Mouse (Mus musculus): ENCODE results near the gene Vav1. TPM values are rescaled to one million over a fixed set of nuclear protein-coding genes. Genes with fewer than 3 reads are reported as not detected.
A peak's percentile ranks its signal among the peaks of the same experiment; 100 is the strongest.

Vav1 gene
- polyA plus RNA-seq, 1 experiment, result 112 TPM

DNA sequence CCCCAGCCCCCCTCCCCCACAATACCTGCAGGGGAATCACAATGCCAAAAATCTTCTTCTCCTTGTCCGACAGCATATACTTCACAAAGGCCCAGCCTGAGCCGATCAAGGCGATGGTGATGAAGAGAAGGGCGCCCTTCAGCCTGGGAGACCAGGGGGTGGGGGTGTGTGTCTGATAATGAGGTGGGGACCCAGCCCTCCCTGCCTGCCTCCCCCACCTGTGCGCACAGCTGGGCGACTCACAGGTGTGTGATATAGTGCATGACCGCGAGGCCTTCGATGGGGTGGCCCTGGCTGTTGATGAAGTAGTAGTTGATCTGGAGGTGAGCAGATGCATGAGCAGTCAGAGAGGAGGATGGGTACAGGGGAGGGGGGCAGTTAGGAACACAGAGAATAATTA, 41.7 kb upstream of the Vav1 start:
- 93% methylated on average over 9 of the region's 9 CpGs for WGBS
- no peak overlapping the region for H3K4me3 ChIP-seq (replicated peaks; ENCODE audit: control insufficient read depth, low read depth, low read length)
- TF ChIP-seq POLR2A (IDR thresholded peaks at IDR 0.05; ENCODE audit: borderline replicate concordance, control insufficient read depth, low read depth, low read length) (no peak), CTCF (IDR thresholded peaks at IDR 0.05; ENCODE audit: control insufficient read depth, insufficient read depth, low read length) (no peak)
- H3K4me1 ChIP-seq (ENCODE audit: control insufficient read depth, insufficient read depth, low read length), result no peaks in the 10 kb centered on the region
- no peak overlapping the region for H3K27ac ChIP-seq (ENCODE audit: control insufficient read depth, insufficient read depth, low read depth, low read length, poor library complexity)

DNA sequence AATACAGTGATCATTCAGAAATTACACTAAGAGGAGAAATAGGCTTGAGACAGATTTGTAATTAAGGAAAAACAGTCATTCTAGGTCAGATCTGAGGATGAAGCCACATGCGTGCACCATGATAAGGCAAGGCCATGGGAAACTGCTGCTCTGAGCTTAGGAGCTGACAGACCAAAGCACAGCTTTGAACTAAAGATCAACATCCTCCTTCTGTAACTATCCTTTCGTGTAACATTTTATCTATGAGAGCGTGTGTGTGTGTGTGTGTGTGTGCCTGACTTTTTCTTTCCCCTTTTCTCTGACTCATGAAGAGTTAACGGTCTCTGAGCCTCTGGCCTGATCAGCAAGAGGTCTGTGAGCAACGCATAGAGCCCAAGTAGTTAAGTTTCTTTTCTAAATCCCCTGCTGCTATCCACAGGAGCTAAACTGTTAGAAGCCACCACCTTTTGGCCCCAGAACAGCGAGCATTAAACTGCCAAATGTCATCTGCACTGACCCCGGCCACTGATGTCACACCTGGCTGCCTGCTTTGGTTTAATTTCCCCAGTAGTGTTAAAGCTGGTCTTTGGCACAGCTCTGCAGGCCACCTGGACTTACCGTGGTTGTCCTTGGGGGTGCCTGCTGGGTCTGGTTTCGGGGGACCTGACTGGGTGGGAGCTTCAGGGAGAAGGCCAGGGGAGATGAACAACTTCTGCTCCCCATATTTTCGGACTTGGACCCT, 35.1 kb upstream of the Vav1 start:
- Histone ChIP-seq H3K27ac (ENCODE audit: control insufficient read depth, insufficient read depth, low read depth, low read length, poor library complexity) (no peak overlapping the region), H3K4me1 (ENCODE audit: control insufficient read depth, insufficient read depth, low read length) (peaks cover 4% of the 10 kb centered on the region; the same call in 1 of the 2 replicates), H3K4me3 (replicated peaks; ENCODE audit: control insufficient read depth, low read depth, low read length) (no peak overlapping the region)
- no peak for TF ChIP-seq CTCF (IDR thresholded peaks at IDR 0.05; ENCODE audit: control insufficient read depth, insufficient read depth, low read length)
- TF ChIP-seq POLR2A (IDR thresholded peaks at IDR 0.05; ENCODE audit: borderline replicate concordance, control insufficient read depth, low read depth, low read length), result no peak
- 79% methylated on average over 10 of the region's 10 CpGs for WGBS

DNA sequence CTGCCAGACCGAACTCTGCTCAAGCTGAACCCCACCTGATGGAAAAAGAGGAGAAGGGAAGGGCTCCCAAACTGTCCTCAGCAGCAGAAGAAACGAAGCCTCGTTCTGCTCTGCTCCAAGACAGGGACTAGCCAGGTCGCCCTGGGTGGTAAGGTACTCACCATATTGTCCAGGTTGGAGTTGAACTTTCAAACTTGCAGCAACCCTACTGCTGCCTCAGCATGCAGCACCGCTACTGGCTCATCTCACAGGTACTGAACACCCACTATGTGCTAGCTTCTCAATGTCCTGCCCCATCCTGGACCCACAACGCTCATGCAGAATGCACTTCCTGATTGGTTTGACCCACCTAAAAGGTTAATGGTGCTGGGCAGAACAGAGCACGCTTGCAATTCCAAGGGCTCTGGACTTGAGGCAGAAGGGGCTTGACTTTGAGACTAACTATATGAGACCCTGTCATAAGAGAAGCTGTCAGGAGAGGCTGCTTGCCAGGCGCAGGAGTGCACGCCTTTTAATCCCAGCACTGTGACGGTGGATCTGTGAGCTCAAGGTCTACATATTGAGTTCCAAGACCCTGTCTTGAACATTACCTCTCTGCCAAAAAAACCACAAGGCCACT, 33.5 kb upstream of the Vav1 start:
- 85% methylated on average over 10 of the region's 10 CpGs for WGBS

DNA sequence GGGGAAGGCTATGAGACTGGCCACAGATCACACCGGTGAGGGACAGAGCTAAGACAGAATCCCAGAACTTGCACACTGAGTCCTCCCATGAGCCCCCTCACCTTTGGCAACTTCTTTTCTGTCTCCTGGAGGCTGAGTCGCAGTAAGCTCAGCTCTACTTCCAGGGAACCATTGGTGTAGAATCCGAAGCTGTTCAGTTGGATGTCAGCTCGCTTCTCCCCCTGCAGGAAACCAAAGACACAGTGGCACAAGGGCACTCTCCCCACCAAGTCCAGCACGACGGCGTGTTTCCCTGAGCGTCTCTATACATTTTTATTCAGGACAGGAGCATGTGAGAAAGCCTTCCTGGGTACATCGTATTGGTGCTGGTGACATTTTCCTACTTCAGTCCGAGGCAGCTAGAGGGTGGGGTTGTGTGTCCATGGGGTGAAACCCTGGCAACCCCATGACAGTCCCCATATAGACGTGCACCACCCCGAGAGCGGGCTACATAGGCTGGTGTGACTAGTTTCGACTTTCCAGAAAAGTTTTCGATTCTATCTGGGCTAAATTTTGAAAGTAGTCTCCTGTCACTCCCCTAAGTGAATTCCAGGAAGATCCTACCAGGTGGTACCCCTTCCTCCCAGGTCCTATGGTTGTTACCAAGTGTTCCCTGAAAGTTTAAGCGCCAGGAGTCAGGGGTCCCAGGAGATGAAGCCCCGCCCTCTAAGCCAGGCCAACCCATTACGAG, 32.1 kb upstream of the Vav1 start:
- H3K27ac ChIP-seq (ENCODE audit: control insufficient read depth, insufficient read depth, low read depth, low read length, poor library complexity), result peak overlapping the region; percentile 71
- H3K4me3 ChIP-seq (replicated peaks; ENCODE audit: control insufficient read depth, low read depth, low read length), result peak overlapping the region; percentile 95
- 3% methylated on average over 18 of the region's 18 CpGs for WGBS
- TF ChIP-seq POLR2A (IDR thresholded peaks at IDR 0.05; ENCODE audit: borderline replicate concordance, control insufficient read depth, low read depth, low read length) (no peak), CTCF (IDR thresholded peaks at IDR 0.05; ENCODE audit: control insufficient read depth, insufficient read depth, low read length) (no peak)
- peaks cover 5% of the 10 kb centered on the region; the same call in 1 of the 2 replicates for H3K4me1 ChIP-seq (ENCODE audit: control insufficient read depth, insufficient read depth, low read length)

More for the DNA sequence above, 33.5 kb upstream of the Vav1 start:
- Histone ChIP-seq H3K27ac (ENCODE audit: control insufficient read depth, insufficient read depth, low read depth, low read length, poor library complexity) (no peak overlapping the region), H3K4me3 (replicated peaks; ENCODE audit: control insufficient read depth, low read depth, low read length) (no peak overlapping the region), H3K4me1 (ENCODE audit: control insufficient read depth, insufficient read depth, low read length) (peaks cover 5% of the 10 kb centered on the region; the same call in 1 of the 2 replicates)
- no peak for TF ChIP-seq POLR2A (IDR thresholded peaks at IDR 0.05; ENCODE audit: borderline replicate concordance, control insufficient read depth, low read depth, low read length)
- no peak for TF ChIP-seq CTCF (IDR thresholded peaks at IDR 0.05; ENCODE audit: control insufficient read depth, insufficient read depth, low read length)

DNA sequence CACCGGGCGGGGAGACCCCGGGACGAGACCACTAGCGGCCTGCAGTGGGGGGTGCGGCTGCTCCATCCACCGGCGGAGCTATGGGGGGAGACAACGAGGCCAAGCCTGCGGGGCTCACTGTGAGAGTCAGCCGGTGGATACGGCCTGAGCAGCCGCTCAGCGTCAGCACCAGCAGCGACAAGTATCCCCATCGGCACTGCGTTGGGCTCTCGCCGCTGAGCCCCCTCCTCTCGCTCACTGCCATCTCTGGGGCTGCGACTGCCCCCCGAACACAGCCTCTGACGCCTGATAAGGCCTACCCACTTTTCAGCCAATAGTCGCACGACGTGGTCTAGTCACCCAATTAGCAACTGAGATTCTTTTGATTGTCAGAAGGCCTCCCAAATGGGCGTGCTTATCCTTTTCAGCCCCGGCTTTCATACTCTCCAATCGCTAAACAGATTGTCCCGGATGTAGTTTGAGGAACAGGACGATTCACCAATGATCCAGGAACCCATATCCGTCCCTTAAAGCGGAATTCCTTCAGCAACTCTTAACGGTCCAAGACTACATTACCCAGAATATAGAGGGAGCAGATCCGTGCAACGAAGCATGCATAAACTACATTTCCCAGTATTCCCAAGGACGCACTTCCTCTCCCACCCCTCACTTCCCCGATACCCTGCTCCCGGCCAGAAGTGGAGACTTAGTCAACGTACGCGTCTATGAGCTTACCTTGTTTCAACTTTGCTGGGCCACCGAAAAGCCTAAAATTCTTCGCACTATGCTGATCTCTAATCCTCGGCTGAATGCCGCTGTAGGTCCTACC, 31.3 kb upstream of the Vav1 start:
- Histone ChIP-seq H3K4me3 (replicated peaks; ENCODE audit: control insufficient read depth, low read depth, low read length) (peak overlapping the region; percentile 95), H3K4me1 (ENCODE audit: control insufficient read depth, insufficient read depth, low read length) (peaks cover 5% of the 10 kb centered on the region; the same call in 1 of the 2 replicates), H3K27ac (ENCODE audit: control insufficient read depth, insufficient read depth, low read depth, low read length, poor library complexity) (peak overlapping the region; percentile 71)
- WGBS, result under 1% methylated on average over 46 of the region's 46 CpGs
- no peak for TF ChIP-seq CTCF (IDR thresholded peaks at IDR 0.05; ENCODE audit: control insufficient read depth, insufficient read depth, low read length)
- TF ChIP-seq POLR2A (IDR thresholded peaks at IDR 0.05; ENCODE audit: borderline replicate concordance, control insufficient read depth, low read depth, low read length), result peak; percentile 81; the same call in 1 of the 2 replicates

DNA sequence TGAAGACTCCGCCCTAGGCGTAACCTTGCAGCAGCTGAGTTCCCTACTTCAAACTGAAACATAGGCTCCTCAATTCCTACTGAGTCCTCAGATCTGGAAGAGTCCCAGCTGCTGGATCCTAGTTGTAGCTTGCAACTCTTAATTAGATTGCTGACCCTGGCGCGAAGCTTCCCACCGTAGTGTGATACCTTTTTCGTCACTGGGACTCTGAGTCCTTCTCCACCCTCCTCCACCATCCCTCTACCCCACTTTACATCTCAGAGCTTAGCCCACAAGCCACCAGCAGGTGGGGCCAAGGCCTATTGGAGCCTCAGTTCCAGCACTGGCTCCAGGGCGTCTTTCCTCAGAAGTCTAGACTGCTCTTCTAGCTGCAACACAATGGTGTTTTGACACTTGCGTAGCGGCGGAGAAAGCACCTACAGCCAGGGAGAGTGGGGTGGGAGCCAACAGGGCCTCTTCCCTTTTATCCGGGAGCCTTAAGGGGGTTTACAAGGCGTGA, 30.6 kb upstream of the Vav1 start, which contains the start of gene Gpr108:
Gpr108 (minus strand) TSS at position 246 of the 499 bp plus-strand sequence.
- peak within 1 kb of the TSS; percentile 71 for H3K27ac ChIP-seq (ENCODE audit: control insufficient read depth, insufficient read depth, low read depth, low read length, poor library complexity)
- H3K4me1 ChIP-seq (ENCODE audit: control insufficient read depth, insufficient read depth, low read length), result peaks cover 5% of the 10 kb centered on the region; the same call in 1 of the 2 replicates
- H3K4me3 ChIP-seq (replicated peaks; ENCODE audit: control insufficient read depth, low read depth, low read length), result peak within 1 kb of the TSS; percentile 95
- WGBS, result under 1% methylated on average over 12 of the region's 12 CpGs
- TF ChIP-seq CTCF (IDR thresholded peaks at IDR 0.05; ENCODE audit: control insufficient read depth, insufficient read depth, low read length) (peak; percentile 90), POLR2A (IDR thresholded peaks at IDR 0.05; ENCODE audit: borderline replicate concordance, control insufficient read depth, low read depth, low read length) (no peak)

DNA sequence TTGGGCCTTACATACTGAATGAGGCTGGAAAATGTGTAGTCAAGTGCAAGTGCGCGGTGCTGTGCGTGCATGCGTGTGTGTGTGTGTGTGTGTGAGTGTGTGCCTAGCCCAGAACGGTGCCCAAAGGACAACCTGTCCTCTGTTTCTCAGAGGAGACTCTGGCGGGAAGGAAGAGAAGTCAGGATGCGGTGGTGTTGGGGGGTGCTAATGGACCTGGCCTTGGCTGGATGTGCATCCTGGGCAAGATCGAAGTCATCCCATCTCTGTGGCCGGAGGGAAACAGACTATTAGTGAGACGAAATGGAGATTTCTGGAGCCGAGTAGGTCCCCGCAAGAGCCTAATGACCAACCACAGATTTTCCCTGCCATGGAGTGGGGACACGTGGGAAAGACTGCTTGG, 30.1 kb upstream of the Vav1 start:
- Histone ChIP-seq H3K4me3 (replicated peaks; ENCODE audit: control insufficient read depth, low read depth, low read length) (peak overlapping the region; percentile 52), H3K4me1 (ENCODE audit: control insufficient read depth, insufficient read depth, low read length) (peaks cover 5% of the 10 kb centered on the region; the same call in 1 of the 2 replicates), H3K27ac (ENCODE audit: control insufficient read depth, insufficient read depth, low read depth, low read length, poor library complexity) (peak overlapping the region; percentile 61; the same call in 1 of the 2 replicates)
- 8% methylated on average over 13 of the region's 13 CpGs for WGBS
- TF ChIP-seq POLR2A (IDR thresholded peaks at IDR 0.05; ENCODE audit: borderline replicate concordance, control insufficient read depth, low read depth, low read length) (no peak), CTCF (IDR thresholded peaks at IDR 0.05; ENCODE audit: control insufficient read depth, insufficient read depth, low read length) (no peak)
